Mouse (Mus musculus): ENCODE results near the gene Hcrt.
"Not testable (repeated sequence)": the region's sequence is repeated elsewhere in the genome, so short reads cannot be mapped to it uniquely, and the experiment has no call there.

The Hcrt gene

DNA sequence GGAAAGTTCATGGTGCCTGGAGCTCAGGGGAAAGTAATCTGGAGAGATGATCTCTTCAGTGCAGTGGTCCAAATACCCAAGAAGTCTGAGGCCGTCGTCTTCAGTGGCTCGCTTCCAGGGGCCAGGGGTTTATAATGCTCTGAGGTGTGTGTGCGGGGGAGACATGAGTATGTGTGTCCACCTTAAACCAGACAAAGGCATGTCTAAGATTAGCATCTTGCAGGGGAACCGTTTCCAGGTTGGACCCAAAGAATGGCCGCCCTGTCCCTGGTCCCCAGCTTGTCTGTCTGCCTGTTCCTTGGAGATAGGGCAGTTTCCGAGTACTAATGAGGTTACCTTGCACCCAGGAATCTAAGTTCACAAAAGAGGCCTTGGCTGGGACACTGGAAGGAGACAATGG lies at the start of gene Hcrt:
Gene Hcrt, minus strand, starts transcription at position 101 of the 400 bp plus-strand sequence.
- no peak for DNase-seq (ENCODE audit: low spot score)

DNA sequence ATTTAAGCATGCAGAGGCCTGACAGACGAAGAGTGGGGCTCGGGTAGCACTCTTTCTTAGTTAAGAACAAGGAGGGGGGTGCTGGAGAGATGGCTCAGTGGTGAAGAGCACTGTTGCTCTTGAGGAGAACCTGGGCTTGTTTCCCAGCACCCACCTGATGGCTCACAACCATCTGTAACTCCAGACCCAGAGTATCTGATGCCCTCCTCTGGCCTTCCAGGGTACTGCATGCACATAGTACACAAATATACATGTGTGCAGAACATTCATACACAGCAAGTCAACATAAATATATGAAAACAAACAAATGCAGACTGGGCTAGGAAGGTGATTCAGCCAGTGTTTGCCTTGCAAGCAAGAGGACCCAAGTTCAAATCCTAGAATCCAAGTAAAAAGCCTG lies 48.4 kb upstream of the Hcrt start:
- no peak for DNase-seq (ENCODE audit: low spot score)

DNA sequence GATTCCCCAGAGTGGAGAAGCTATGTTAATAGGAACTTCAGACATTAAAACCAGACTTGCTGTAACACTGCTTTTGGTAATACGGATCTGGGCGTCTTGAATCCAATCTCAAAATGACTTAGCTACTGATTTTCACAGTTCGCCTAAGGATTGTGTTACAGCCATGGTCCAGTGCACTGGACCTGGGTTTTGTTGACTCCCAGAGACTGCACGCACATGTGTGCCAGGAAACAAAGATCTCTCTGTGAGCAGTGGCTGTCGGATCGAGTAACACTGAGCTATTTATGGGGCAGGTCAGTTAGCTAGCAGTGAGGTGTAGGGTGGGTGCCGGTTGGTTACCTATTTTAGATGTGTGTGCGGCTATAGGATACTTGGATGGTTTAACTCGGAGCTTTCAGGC lies 47.8 kb upstream of the Hcrt start:
- DNase-seq (ENCODE audit: low spot score), result no peak

DNA sequence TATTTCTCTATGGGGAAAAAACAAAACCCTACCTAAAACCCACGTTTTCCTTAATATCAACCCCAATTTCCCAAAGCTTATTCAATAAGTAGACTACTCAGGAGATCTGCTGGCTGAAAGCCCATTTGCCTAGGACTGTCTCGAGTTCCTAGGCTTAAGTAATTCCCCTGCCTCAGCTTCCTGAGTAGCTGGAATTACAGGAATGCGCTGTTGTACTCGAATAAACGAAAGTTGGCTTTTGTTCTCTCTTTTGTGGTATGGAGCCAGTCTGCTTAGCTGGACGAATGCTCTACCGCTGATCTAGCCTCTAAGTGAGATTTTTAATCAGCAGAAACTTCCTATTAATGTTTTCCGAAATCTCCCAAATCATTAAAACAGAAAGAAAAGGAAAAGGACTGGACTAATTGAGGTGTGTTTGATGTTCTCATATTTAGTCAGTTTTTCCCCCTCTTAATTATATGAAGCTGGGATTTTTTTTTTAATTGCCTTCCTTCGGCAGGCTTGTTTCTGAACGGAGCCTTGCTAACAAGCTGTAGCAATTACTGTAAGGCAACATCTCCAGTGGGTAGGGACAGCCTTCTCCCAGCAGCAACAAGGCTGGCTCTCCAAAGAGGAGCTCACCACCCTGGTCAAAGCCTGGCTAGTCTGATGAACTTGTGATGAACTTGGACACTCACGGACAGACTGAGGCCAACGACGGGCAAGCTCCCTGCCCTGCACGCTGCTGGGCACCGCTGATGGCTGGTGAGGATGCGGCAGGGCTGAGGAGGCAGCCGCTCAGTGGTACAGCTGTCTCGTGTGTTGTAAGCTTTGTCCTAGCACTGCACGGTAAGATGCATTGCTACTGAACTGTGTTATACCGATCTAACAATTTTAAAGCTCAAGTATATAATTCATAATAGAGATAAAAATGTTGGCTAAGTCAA lies 43.9 kb upstream of the Hcrt start:
- DNase-seq (ENCODE audit: low spot score), result no peak

DNA sequence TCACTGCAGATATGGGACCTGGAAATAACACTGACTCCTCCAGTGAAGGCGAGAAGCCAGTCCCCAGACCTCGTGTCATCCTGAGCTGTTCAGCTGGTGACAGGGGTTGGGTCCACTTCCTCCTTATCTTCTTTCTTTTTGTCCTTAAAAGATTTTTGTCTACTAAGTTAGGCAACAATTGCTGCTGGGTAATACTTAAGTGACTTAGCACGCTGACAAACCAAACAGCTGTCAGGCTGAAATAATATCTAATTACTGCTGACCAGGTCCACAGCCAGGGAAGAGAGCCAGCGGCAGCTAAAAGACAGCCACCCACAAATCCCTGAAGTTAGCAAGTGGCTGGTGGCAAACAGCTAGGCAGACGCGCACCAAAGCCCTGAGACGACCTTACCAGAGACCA lies 42.8 kb upstream of the Hcrt start:
- no peak for DNase-seq (ENCODE audit: low spot score)

DNA sequence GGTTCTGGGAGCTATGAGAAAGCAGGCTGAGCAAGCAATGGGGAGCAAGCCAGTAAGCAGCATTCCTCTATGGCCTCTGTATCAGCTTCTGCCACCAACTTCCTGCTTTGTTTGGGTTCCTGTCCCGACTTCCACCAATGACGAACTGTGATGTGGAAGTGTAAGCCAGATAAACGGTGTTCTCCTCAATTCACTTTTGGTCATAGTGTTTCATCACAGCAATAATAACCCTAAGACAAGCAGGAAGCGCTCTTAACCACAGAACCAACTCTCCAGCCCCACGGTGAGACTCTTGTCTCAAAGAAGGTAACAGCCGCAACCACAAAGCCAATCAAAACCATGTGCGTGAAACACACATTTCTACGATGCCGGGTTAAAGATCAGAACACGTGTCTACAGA lies 41.7 kb upstream of the Hcrt start:
- no peak for DNase-seq (ENCODE audit: low spot score)

DNA sequence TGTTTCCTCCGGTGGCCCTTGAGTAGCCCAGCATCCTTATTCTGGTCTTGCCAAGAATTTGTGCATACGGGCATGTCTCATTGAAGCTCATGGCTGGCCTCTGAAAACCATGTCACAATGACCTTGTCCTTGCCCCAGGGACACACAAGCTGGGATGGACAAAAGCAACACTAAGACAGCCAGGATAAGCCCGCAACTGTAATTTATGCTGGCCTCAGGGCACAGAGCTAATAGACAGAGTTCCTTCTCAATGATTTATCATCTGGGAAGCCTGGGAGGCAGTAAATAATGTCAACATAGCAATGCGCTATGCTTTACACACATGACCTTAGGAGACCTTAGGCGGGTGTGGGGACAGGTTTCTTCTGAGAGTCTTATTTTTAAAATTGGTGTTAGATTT lies 36.7 kb upstream of the Hcrt start:
- DNase-seq (ENCODE audit: low spot score), result no peak

DNA sequence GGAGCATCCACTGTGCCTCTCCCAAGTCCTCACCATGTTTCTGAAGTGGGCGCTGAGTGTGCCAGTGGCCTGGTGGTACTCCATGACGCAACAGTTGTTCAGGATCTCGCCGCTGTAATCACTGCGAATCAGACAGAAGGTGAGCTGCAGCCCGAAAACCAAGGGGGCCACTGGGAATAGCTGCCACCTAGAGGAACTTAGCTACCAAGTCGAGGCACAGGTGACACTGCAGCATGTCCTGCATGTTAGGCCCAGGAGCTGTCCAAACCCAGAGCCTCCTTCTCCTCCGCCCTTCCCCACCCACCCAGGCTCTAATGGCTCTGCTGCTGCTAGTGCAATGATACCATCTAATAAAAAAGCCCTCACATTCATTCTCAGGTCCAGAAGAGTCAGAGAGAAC lies 33.9 kb upstream of the Hcrt start:
- no peak for DNase-seq (ENCODE audit: low spot score)

DNA sequence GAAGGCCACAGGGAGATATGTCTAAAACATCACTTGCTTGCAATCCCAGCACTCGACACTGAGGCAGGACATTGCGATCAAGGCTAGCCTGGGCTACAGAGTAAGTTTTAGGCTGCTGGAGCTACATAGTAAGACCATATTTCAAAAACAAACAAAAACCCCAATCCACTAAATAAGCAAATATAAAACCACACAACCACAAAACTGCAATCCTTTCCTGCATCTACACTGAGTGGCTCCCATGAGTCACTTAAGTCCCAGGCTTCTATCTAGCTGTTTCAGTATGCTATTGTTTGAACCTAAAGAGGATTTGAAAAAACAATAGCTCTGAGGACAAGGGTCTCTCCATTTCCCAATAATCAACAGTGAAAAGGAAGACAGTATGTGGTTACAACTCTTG lies 32.7 kb upstream of the Hcrt start:
- no peak for DNase-seq (ENCODE audit: low spot score)

DNA sequence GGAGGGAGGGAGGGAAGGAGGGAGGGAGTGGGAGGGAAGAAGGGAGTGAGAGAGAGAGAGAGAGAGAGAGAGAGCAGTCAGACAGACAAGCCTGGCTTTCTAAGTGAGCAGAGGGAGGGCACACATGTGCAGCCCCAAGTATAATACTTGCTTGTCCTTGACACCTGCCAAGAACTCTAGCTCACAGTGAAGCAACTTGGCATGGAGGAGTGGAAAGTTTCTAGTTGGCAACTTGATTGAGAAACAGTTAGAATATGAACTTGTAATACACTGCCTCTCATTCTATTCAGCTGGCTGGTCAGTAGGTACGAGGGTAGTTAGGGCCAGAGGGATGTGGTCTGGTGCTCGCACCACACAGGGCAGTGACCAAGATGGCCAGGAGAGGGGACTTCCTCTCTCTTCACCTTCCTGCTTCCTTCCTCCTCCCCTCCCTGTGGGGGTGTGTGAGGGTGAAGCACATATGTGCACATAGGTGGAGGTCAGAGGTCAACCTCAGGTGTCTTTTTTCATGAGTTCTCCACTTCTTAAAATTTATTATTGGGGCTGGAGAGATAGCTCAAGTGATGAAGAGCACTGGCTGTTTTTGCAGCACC lies 28.8 kb upstream of the Hcrt start:
- no peak for DNase-seq (ENCODE audit: low spot score)

DNA sequence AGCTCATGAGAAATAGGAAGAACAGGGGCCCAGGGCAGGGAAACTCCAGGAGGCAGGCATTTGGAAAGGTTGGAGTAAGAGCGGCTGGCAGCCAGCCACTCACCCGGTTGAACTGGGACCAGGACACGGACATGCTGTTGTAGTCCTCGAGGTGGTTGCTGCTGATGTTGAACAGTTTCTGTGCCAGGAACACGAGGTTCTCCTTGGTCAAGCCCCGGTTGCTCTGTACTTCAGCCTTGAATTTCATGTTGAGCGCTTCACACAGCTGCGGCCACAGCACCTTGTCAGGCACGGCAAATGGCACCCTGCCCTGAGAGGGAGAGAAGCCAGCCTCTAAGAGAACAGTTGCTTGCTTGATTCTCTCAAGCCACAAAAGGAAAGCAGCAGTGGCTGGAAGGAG lies 27.9 kb upstream of the Hcrt start:
- not testable (repeated sequence) for DNase-seq (ENCODE audit: low spot score)

DNA sequence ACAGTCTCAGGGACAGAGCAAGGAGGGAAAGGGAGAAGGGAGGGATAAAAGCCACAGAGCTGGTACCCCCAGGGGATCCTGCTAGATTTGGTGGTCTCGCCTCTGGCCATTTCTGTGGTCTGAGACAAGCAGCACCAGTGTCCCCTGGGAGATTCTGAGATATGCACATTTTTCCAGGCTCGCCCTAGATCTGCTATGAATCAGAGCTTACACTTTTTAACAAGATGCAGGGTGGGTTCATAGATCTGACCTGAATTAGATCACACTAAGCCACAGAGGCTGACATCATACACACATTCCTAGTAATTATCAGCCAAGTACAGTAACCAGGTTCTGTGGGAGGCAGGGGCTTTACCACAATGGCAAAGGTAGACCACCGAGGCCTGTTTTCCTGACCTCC lies 27.0 kb upstream of the Hcrt start:
- DNase-seq (ENCODE audit: low spot score), result no peak

DNA sequence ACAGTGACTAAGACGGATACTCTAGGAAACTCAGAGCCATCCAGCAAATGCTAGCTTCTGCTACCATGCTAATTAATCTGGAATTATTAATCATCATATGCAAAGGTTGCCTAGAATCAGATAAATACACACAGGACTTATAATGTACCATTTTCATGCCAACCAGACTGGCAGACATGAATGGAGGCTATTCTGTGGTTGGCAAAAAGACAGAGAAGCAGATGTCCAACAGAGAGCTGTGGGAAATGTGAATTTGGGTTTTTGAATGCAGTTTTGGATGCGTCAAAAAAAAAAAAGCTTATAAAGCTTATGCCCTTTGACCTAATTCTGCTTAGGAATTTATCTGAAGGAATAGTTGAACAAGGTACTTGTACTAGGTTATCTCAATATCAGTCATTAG lies 23.0 kb upstream of the Hcrt start:
- no peak for DNase-seq (ENCODE audit: low spot score)

DNA sequence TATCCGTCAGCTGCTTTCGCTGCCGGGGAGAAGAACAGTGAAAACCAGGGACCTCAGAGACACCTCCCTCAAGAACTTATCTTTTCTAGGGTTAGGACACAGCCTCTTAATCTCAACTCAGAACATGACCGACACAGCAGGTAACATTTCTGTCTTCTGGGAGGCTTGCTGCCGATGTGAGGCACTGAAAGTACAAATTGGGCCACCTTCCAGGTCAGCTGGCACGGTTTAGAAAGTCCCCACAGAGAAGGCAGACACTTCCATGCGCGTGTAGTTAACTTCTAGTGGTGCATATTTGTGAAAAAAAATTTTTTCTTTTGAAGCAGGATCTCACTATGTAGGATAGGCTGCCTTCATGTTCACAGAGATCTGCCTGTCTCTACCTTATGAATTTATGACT lies 21.6 kb upstream of the Hcrt start:
- no peak for DNase-seq (ENCODE audit: low spot score)

DNA sequence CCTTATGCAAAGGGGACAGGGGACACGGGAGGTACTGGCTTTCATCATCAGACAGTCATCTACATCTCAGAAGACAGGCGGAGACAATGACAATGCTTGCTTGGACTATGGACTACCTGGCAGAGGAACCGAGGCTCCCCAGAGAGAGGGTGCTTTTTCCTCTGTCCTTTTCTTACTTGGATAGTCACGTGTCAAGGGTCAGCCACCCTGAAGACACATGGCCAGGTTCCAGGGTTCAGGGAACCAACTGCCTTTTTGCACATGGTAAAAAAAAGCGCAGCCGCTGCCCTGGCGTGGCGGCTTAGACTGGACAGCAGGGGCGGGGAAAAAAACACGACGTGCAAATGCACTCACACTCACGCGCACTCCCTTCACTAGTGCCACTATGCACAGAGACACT lies 19.8 kb upstream of the Hcrt start:
- DNase-seq (ENCODE audit: low spot score), result no peak

DNA sequence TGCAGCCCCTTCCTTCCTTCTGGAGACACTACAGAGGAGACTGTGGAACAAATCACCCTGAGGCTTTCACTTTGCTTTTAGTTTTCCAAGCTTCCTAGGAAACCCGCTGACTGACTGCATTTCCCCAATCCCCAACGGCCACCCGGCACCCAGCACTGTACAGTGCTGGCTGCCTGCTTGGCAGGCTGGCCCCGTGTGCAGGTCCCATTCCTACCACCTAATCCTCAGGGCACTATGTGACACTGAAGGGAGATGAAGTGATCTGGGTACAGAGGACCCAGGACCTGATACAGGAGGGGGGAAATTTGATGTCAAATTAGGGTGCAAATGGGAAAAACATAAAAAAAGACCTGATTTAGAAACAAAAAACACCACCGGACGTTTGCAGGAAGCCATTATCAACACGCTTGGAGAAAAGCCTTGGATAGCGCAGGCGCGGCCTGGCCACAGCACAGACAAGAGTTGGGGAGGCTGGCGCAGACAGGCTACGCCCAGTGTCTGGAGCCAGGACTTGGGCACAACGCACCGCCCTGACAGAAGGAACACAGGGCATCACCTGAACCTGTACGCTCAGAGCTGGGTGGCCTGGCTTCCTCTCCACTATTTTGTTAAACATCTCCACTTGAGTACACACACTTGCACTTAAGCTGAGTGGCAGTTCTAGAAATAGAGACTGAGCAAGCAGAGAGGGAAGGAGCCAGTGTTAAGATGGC lies 19.2 kb upstream of the Hcrt start:
- no peak for DNase-seq (ENCODE audit: low spot score)

DNA sequence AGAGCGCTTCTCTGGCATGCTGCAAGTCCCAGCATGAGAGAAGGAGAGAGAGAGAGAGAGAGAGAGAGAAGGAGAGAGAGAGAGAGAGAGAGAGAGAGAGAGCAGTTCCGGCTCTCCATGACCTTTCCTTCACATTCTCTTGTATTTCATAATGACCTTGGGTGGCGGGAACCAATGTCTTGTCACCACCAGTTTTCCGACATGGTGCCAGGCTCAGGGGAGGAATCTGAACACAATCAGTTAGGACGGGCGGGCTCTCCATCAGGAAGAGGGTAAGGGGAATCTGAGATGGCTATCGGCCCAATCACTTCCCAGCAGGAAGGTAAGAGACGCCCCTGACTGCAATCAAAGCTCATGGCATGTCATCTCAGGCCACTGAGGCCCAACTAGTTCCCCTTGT lies 17.5 kb upstream of the Hcrt start:
- DNase-seq (ENCODE audit: low spot score), result no peak

DNA sequence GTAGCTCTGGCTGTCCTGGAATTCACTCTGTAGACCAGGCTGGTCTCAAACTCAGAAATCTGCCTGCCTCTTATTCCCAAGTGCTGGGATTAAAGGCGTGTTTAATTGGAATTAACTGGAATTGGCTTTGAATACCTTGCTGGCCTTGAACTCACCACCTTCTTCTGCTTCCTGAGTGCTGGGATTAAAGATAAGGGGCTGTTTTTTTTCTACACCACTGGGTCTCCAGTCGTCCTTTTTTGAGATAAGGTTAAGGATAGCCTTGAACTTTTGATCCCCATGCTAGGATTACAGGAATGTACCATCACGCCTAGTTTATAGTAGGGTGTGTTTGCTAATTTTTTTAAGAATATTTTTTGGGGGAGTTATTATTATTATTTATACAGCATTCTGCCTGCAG lies 15.3 kb upstream of the Hcrt start:
- DNase-seq (ENCODE audit: low spot score), result no peak

DNA sequence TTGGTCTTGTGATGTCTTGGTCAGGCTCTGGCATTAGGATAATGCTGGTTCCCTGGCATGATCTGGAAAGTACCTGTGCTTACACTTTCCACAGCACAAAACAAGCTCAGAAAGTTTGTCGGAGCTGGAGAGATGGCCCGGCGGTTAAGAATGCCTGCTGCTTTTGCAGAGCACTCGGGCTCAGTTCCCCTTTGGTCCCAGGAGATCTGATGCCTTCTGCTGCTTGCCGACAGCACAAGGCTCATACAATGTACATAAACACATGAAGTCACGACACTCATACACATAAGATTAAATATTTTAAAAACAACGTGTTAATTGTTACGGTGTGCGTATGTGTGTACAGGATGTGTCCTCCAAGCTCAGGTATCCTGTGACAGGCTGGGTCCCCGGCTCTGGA lies 13.2 kb upstream of the Hcrt start:
- DNase-seq (ENCODE audit: low spot score), result no peak

DNA sequence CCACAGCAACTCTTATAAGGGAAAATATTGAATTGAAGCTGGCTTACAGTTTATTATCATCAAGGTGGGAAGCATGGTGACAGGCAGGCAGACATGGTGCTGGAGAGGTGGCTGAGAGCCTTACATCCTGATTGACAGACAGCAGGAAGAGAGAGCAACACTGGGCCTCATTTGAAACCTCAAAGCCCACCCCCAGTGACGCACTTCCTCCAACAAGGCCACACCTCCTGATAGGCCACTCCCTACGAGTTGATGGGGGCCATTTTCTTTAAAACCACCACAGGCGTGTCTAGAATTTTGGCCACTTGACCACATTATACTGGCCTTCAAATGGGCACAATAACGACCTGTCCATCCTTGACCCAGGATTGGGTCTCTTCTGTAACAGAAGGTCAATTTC lies 11.5 kb upstream of the Hcrt start:
- DNase-seq (ENCODE audit: low spot score), result no peak

DNA sequence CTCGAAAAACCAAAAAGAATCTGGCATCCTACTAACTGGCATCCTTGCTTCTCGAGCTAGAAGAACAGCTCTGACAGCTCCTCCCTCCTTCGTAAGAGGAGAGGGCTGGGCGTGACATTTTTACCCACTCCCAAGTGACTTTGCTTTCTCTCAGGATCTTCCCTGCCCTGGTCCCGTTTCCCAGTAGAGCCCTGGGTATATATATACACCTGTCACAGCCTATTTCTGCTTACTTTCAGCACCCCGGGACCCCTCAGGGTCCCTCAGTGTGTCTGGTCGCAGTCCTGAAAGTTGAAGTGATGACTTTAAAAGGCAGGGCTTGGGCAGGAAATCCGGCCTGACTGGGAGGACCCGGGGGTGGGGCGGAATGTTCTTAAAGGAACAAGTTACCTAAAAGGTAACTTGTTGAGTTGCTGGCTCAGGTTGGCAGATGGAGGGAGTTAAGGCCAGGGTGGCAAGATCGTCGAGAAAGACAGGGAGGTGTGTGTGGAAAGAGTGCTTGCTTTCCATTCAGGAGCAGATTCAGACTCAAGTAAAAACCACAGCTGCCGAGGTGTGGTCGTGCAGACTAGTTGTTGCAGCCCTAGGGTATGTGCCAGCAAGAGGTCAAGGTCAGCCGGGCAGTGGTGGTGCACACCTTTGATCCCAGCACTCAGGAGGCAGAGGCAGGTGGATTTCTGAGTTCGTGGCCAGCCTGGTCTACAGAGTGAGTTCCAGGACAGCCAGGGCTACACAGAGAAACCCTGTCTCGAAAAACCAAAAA lies 8.1 kb upstream of the Hcrt start, which contains the start of gene Ghdc:
Gene Ghdc, minus strand, starts transcription at position 312 of the 763 bp plus-strand sequence.
- no peak for DNase-seq (ENCODE audit: low spot score)

DNA sequence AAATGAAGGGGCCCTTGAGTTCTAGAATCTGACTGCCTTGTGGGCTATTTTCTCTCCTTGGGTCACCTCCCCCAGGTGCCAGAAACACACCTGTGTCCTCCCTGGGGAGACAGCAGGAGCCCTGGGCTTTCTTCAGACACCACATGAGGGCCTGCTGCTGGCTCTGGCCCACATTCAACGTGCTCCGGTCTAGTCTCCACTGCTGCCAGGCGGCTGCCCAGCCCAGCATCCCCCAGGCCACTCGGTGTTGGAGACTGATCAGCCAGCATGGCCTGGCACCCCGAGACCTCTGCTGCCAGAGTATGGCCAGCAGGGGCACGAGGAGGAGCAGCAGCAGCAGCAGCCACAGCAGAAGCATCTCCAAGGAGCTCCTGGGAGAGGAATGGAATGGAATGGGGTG lies 7.2 kb upstream of the Hcrt start:
- no peak for DNase-seq (ENCODE audit: low spot score)

All from layer of hippocampus, adult 9-10 months (tissue).